Mouse (Mus musculus) ovary, postnatal 14 days (tissue): ENCODE measurements at regions not wholly inside any gene's neighbourhood (a gene's known extent, or its start where the extent isn't known, plus 50 kb on each side); places are given as distances from the start of the nearest gene placed in this dataset.

Experiments used
- DNase-seq: peaks from one replicate; pipeline ENCODE4 v3.0.0; 2022; ENCODE audit warnings: low spot score

DNA sequence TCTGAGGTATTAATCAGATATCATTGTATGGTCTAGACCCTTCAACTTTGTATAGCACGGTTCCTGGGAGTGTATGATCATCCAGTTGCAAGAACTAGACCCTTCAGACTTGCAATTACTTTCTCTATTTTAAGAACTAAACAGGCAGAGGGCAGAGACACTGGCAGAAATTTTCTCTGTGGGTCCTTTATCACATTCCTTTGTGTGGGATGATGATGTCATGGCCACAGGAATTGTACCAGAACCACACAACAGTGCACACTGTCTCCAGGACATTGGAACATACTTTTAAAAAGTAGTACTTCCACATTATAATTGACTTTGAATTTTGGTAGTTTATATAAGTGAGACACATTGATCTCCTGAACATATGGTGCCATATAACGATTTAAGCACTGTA, 674.2 kb downstream of the Rfpl4b start:
- no peak for DNase-seq

DNA sequence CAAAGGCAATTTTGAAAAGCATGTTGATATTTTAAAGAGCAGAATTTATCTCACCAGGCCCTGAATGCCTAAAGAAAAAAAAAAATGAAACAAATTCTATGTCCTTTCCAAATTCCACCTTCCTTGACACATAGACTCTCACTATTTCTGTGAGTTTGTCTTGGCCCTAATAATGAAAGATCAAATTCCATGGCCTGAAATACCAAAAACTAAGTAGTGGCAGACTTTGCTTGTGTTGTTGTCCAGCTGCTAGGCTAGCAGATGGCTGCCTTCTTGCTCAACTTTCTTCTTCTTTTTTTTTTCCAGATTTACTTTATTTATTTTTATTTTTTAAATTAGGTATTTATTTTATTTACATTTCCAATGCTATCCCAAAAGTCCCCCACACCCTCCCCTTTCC, 682.4 kb downstream of the Rfpl4b start:
- DNase-seq, result no peak

- no peak for DNase-seq
These were observed 699.5 kb downstream of the Rfpl4b start for GRCm38 (mm10) chr10:38121911-38122573.

DNA sequence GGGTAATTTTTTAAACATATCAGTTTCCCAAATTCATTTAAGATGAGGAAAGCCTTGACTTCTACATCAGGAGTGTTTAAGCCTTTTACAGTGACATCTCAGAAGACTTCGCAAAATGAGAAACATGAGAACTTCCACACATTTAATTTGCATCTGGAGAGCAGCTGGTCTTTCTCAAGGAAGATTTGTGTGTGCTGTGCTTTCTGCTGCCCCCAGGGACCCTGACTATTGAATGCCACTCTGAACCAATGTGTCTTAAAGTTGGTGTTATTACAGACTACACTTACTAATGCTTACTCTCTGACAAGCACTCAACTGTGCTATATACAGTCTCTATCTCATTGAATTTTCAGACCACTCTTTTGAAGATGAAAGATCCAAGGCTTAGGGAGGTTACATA, 703.0 kb downstream of the Rfpl4b start:
- DNase-seq, result no peak

DNA sequence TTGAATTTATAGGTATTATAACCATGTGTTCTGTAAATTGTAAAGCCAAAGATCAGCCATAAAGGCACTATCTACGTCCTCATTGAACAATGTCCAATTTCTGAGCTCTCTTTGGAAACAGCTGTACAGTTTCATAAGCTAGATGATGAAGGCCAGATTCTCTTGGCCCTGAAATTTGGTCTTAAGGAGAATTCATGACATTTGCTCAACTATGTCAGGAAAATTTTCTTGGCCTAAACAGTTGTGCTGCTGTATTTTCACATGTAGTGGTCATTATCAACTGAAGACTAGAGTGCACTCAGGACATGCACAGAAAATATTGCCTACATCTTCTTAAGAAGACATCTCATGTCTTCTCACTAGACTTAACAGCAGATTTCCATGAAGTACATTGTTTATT, 705.1 kb downstream of the Rfpl4b start:
- DNase-seq, result no peak

DNA sequence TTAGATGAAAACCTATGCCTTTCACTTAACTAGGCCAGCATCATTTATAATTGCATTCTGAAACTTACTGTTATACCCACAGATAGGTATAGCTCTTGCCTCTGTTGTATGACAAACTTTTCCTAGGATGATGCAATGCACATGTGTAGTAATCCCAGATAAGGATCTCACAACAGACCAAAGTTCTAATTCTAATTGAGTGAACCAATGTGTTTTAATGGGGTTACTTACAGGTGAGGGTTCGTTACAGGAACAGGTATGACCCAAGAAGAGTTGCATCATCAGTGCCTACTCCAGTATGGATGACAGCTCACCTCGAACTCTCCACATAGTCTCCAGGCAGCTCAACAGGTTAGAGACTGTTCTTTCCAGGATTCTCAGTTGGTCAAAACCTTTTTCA, 707.4 kb downstream of the Rfpl4b start:
- no peak for DNase-seq

GRCm38 (mm10) chr10:38108591-38108990, 713.0 kb downstream of the Rfpl4b start:
- no peak for DNase-seq

- DNase-seq, result no peak
These were observed 718.0 kb downstream of the Rfpl4b start for GRCm38 (mm10) chr10:38103570-38103969.

DNA sequence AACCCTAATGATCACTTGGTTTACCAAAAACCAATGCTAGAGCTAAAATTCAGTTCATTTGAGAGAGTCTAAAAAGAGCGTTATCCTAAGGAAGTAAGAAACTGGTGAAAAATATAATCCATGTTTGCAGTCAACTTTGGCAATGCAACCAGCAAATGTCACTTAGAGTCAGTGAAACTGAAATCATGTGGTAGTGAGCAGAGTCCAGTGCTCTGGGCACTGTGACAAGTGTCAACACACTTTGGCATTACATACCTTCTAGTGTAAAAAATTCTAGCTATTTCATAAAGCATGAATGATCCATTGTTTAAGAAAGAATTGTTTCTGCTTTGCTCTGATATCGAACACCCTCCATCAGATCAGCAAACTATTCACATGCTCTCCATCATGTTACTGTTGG, 743.1 kb downstream of the Rfpl4b start:
- DNase-seq, result no peak

DNA sequence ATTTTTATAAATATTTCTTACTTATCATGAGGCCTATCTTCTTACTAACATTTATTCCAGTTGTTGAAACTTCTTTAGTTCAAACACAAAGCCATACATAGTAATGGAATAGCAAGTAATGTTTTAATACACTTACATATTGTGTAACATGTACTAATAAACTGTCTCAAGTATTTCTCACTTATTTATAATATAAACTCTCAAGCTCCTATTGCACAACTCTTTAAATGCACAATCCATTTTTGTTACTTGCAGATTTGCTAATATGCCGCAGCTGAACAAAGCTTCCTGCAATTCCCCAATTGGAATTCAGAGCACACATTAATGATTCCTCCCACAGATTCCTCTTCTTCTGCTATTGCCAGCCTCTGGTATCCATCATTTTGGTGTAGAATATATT, 749.2 kb downstream of the Rfpl4b start:
- DNase-seq, result no peak

DNA sequence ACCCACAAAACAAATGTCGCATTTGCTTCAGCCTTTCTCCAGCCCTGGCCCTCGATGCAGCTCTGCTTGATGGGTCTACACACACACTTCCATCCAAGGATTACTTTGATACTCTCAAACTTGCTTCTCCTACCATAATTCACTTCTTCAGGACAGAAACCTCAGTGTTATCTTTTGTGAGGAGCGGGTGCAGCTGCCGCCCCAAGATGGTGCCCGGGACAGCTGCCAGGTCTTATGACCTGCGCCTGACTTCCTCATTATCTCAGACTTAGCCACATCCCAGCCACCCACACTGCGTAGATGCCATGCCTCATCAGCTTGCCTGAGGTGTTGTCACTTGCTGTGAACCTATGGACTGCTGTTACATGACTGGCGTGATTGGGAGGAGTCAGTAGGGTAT, 762.5 kb downstream of the Rfpl4b start:
- no peak for DNase-seq

DNA sequence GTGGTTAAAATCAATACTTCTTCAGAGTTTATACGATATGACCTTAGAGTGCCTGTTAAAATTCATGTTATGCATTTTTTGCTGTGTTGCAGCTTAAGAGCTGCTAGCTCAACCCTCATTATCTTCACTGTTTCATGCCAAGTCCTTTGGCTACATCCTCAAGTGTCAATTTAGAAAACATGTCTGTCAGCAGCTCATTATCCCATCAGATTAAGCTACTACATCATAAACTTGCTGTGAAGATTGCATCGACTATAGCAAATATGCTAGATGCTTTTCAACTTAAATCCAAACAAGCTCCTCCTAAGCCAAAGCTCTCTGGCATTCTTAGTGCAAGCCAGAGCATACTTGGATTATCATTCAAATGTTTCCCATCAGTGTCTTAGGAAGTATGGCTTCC, 811.1 kb downstream of the Rfpl4b start:
- DNase-seq, result no peak

DNA sequence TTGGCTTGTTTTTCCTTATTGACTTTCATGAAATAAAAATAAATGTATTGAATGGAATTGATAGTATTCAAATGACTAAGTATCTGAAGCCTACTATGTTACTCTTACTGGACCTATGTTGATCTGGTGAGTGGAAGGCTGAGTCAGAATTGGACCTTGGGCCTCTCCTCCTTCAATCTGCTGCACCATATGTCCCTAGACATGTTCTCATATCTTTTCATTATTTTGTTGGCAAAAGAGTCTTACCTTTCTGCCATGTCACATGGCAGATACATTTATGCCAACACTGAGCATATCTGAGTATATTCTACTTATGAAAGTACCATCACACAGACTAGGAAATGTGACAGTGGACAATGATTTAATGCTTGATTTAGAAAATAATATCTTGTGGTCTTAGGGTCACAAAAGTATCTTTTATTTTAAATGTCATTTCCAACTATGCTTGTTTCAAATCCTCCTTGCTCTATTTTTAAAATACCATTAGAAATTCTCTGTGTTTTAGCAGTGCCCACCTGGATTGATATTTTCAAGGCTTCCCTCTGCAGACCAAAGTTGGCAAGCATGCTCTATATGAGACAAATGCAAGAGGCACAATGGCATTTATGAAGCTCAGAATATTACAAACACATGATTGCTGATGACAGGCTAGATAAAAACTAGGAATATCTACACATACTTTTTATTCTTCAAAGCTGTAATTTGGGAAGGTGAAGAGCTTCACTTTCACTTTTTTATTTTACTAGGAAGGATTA, 825.7 kb downstream of the Rfpl4b start:
- no peak for DNase-seq

- DNase-seq, result no peak
These were observed 833.0 kb downstream of the Rfpl4b start for GRCm38 (mm10) chr10:37988297-37989263.

DNA sequence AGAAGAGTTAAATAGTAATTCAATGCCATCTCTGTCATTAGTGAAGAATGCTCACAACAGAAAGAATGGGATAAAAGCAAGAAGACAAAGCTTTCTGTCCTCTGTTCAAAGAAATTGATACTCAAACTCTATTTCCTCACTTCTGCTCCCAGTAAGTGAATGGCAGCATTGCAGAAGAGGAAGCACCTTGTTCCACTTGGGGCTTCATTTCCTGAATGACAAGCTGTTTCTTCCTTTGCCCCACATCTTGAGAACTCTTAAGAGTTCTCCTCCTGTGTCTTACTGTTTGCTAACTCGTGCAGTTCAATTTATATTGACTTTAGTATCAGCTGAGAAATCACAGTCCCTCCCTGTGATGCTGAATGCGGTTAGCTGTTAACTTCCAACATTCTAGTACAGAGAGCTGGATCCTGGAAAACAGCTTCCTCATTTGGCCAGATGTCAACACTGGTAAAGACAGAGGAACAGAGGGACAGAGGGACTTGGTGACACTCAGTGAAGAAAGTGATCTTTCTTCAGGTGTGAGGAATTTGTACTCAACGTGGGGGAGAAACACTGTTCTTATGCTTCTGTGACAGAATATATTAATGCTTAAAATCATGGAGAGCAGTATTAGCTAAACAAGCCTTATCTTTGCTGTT, 840.3 kb upstream of the Marcks start:
- no peak for DNase-seq

- DNase-seq, result no peak
These were observed 821.3 kb upstream of the Marcks start for GRCm38 (mm10) chr10:37960051-37960450.

GRCm38 (mm10) chr10:37914780-37915179, 776.1 kb upstream of the Marcks start:
- no peak for DNase-seq

- no peak for DNase-seq
These were observed 772.9 kb upstream of the Marcks start for GRCm38 (mm10) chr10:37911669-37912068.

DNA sequence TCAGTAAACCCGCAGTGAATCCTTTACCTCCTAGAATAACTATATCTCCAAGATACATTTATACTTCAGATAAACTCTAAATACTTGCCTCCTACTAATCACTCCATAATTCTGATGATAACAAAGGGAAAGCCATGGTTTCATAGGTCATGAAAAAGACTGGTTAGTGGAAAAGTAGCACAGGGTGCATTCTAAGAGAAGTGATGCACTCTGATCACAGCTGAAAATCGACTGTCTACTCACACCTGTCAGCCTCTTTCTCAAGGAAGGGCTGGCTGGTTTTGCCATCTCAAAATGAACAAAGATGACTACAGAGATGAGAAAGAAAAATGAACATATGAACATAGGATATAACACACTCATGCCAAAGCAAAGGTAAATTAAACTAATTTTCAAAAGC, 769.6 kb upstream of the Marcks start:
- no peak for DNase-seq

DNA sequence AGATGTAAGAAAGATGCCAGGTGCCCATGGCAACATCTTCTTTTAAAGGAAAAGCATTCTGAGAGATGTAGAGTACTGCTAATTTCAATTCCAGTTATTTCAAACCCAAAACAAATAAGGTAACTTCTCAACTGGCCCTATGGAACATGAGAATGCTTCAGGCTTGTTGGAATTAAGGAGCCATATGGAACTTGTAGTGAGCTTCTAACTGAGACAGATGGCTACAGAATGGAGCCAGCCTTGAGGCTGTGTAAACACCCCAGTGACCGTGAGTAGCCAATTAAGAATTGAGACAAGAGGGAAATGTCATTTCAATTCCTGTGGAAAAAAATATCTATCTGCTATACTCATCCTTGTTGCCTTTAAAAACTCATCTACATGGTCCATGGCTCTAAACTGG, 769.0 kb upstream of the Marcks start:
- no peak for DNase-seq

DNA sequence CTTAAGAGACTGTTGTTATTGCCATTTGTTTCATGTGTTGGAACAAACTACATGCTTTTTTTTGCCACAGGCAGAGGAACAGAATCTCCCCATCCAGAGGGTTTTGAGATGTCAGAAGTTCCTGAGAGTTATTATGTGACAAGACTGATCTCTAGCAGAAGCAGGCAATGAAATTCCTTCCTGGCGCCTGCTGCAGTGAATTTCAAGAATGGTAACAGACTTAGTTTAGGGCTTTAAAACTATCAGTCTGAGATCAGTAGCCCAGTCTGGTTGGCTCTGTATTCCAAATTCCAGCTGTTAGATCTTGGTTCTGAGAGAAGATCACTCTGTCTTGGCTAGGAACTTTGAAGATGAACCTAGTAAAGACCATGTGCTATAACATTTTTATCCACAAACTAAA, 749.2 kb upstream of the Marcks start:
- no peak for DNase-seq

DNA sequence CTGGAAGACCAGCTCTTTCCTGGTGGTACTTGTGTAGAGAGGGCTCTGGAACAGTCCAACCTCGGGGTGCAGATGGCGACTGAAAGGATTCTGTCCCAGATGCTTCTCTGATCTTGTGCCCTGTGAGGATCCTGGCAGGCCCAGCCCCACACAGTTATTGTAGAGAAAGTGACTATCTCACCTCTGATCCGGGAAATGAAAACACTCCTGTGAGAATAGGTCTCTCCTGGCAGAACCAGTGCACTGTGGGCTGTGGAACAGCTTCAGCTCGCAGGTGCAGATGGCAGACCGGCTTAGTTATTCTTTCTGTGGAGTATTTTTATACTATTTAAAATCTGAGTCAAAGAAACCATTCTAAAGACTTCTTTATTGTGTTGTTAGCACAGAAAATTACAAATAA, 742.1 kb upstream of the Marcks start:
- DNase-seq, result no peak
